Mouse (Mus musculus): ENCODE results near the gene Cst8.

- no peak for TF ChIP-seq CTCF (conservative IDR thresholded peaks at IDR 0.05; ENCODE audit: low read length)
- TF ChIP-seq NANOG (IDR thresholded peaks at IDR 0.05; ENCODE audit: borderline replicate concordance, low read length) = no peak
- TF ChIP-seq POU5F1 (IDR thresholded peaks at IDR 0.05; ENCODE audit: borderline replicate concordance, low read length) = no peak
These were observed 2.9 kb downstream of the Cst8 start for GRCm38 (mm10) chr2:148801491-148801921.

Measured in E14TG2a.4 (cell line).